Mouse (Mus musculus) skeletal muscle tissue, postnatal 0 days (tissue): ENCODE data around the gene Usp17ld. TPM values are rescaled to one million over a fixed set of nuclear protein-coding genes. Genes with fewer than 3 reads are reported as not detected.

ENCODE experiments used
- microRNA-seq, 2 experiments: library from miRNA; unstranded; fragments of <30 nt; microRNA quantifications; one replicate each; pipeline ENCODE4; 2016
- polyA plus RNA-seq: library from polyadenylated mRNA; unstranded; fragments of >200 nt; fragmentation: Nextera tagmentation; extraction: Ambion mirVana; gene quantifications from 2 replicates; pipeline ENCODE4 v1.2.1, GENCODE M21; 2015

Gene Usp17ld
- polyA plus RNA-seq: not detected in 2 replicates

GRCm38 (mm10) chr7:103252405-103252804, at the start of gene Usp17ld:
Gene Usp17ld (minus strand): TSS chr7:103252505.

DNA sequence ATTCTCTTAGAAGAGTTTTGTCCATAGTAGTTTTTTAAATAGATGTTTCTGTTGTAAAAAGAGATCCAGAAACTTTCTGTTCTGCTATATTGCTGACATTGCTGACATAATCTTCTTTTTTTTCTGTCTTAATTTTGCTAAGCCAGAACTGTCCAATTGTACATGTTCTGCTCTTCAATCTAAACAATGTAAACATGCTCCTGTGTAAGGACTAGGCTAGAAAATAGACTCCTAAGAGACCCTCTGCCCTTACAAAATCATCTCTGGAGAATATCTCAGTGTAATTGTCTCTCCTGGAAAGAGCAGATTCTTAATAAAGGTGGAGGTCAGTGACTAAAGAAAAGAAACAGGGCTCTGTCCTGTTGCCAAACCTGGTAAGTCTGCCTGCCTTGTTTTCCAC, 35.6 kb downstream of the Usp17ld start, which contains the start of gene Olfr594:
TSS of gene Olfr594 (plus strand) at position 301 of the 400 bp plus-strand sequence.

DNA sequence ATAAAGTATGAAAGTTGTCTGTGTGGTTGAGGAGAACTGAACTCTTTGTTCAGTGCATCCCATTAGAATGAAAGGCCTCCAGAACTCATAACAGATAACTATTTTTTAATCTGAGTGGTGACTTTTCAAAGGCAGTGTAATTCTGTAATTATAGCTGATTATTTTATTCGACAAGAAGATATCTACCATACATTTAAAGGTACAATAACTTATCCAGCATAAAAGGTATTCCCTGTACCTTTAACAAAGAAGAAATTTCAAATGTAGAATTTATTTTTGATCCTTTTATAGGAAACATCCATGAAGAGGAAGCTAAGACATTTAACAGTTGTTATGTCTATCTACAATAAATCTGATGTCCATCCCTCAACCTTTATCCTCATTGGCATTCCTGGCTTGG, 40.7 kb downstream of the Usp17ld start, which contains the start of gene Olfr593:
TSS of gene Olfr593 (plus strand) at position 301 of the 400 bp plus-strand sequence.

Small RNA genes lying within 50 kb of the gene (microRNA-seq; reads per million reads assigned to microRNA genes)
- gene Gm23550 (0 reads per million in 2 experiments), gene Gm25171 (0 reads per million in 2 experiments)

Other genes starting within 250 kb of the Usp17ld start
- gene Olfr582, start 214.5 kb downstream of the Usp17ld start, polyA plus RNA-seq: not detected in 2 replicates
- not detected in 2 replicates for gene Olfr583, start 201.2 kb downstream of the Usp17ld start, polyA plus RNA-seq
- gene Olfr584, start 170.6 kb downstream of the Usp17ld start, polyA plus RNA-seq: not detected in 2 replicates
- not detected in 2 replicates for gene Olfr585, start 154.8 kb downstream of the Usp17ld start, polyA plus RNA-seq
- gene Olfr586, start 126.9 kb downstream of the Usp17ld start, polyA plus RNA-seq: not detected in 2 replicates
- gene Olfr588-ps1, start 111.6 kb downstream of the Usp17ld start, polyA plus RNA-seq: not detected in 2 replicates
- gene Olfr589, start 96.1 kb downstream of the Usp17ld start, polyA plus RNA-seq: not detected in 2 replicates
- gene Olfr591, start 74.2 kb downstream of the Usp17ld start, polyA plus RNA-seq: not detected in 2 replicates
- not detected in 2 replicates for gene Olfr592, start 67.7 kb downstream of the Usp17ld start, polyA plus RNA-seq
- not detected in 2 replicates for gene Olfr593, start 40.6 kb downstream of the Usp17ld start, polyA plus RNA-seq
- not detected in 2 replicates for gene Olfr594, start 35.5 kb downstream of the Usp17ld start, polyA plus RNA-seq
- gene Olfr596, start 53.1 kb upstream of the Usp17ld start, polyA plus RNA-seq: not detected in 2 replicates
- not detected in 2 replicates for gene Olfr597, start 63.8 kb upstream of the Usp17ld start, polyA plus RNA-seq
- not detected in 2 replicates for gene Olfr598, start 71.1 kb upstream of the Usp17ld start, polyA plus RNA-seq
- gene Olfr599, start 83.4 kb upstream of the Usp17ld start, polyA plus RNA-seq: not detected in 2 replicates
- gene Olfr600, start 97.2 kb upstream of the Usp17ld start, polyA plus RNA-seq: not detected in 2 replicates
- gene Olfr601, start 110.2 kb upstream of the Usp17ld start, polyA plus RNA-seq: not detected in 2 replicates
- not detected in 2 replicates for gene Olfr603, start 133.7 kb upstream of the Usp17ld start, polyA plus RNA-seq
- not detected in 2 replicates for gene Usp17lc, start 162.6 kb upstream of the Usp17ld start, polyA plus RNA-seq
- not detected in 2 replicates for gene Olfr605, start 192.9 kb upstream of the Usp17ld start, polyA plus RNA-seq
- gene Olfr606, start 196.5 kb upstream of the Usp17ld start, polyA plus RNA-seq: not detected in 2 replicates
- not detected in 2 replicates for gene Olfr607, start 211.6 kb upstream of the Usp17ld start, polyA plus RNA-seq
- not detected in 2 replicates for gene Olfr608, start 217.4 kb upstream of the Usp17ld start, polyA plus RNA-seq
- not detected in 2 replicates for gene Olfr609, start 245.6 kb upstream of the Usp17ld start, polyA plus RNA-seq